Mouse (Mus musculus): ENCODE data around the gene Taf8. TPM values are rescaled to one million over a fixed set of nuclear protein-coding genes. Genes with fewer than 3 reads are reported as not detected.

The Taf8 gene
- 30.0 and 32.4 TPM in 2 replicates for polyA plus RNA-seq (2015; fragmentation: Nextera tagmentation; extraction: Ambion mirVana)

GRCm38 (mm10) chr17:47501946-47502706 lies at the start of gene Taf8:
Gene Taf8 (minus strand): TSS chr17:47502292.
- peak; percentile 94 for ATAC-seq (ENCODE audit: insufficient number of reproducible peaks, low FRiP score, low TSS enrichment, low read depth)
- H3K36me3 ChIP-seq: peaks cover 29% of the 10 kb centered on the region
- H3K9me3 ChIP-seq (replicated peaks): no peaks in the 10 kb centered on the region
- H3K27me3 ChIP-seq: no peaks in the 10 kb centered on the region
- H3K4me1 ChIP-seq: peaks cover 29% of the 10 kb centered on the region
- 2% methylated on average over 40 of the region's 40 CpGs for WGBS
- H3K4me3 ChIP-seq (replicated peaks): peak within 1 kb of the TSS; percentile 91
- H3K27ac ChIP-seq (replicated peaks): peak within 1 kb of the TSS; percentile 90
- H3K4me2 ChIP-seq (replicated peaks): peak within 1 kb of the TSS; percentile 88
- H3K9ac ChIP-seq: peak within 1 kb of the TSS; percentile 72

GRCm38 (mm10) chr17:47551049-47551448 lies 49.0 kb upstream of the Taf8 start:
- H3K27ac ChIP-seq (replicated peaks): no peak overlapping the region
- no peak for ATAC-seq (ENCODE audit: insufficient number of reproducible peaks, low FRiP score, low TSS enrichment, low read depth)
- no peak overlapping the region for H3K4me2 ChIP-seq (replicated peaks)
- no peaks in the 10 kb centered on the region for H3K9me3 ChIP-seq (replicated peaks)
- 54% methylated on average over 7 of the region's 7 CpGs for WGBS
- no peaks in the 10 kb centered on the region for H3K36me3 ChIP-seq
- 0 out of 2 replicates have a peak, but pooled peaks cover 6% of the 10 kb centered on the region for H3K4me1 ChIP-seq
- no peak overlapping the region for H3K4me3 ChIP-seq (replicated peaks)
- no peak overlapping the region for H3K9ac ChIP-seq
- H3K27me3 ChIP-seq: no peaks in the 10 kb centered on the region

GRCm38 (mm10) chr17:47545861-47546331 lies 43.8 kb upstream of the Taf8 start:
- H3K9ac ChIP-seq: no peak overlapping the region

GRCm38 (mm10) chr17:47545154-47545553 lies 43.1 kb upstream of the Taf8 start:
- no peaks in the 10 kb centered on the region for H3K27me3 ChIP-seq
- no peak overlapping the region for H3K27ac ChIP-seq (replicated peaks)
- H3K4me1 ChIP-seq: peaks cover 24% of the 10 kb centered on the region
- no peak overlapping the region for H3K4me2 ChIP-seq (replicated peaks)
- no peaks in the 10 kb centered on the region for H3K36me3 ChIP-seq
- WGBS: 82% methylated on average over 12 of the region's 12 CpGs
- H3K9ac ChIP-seq: no peak overlapping the region
- H3K9me3 ChIP-seq (replicated peaks): no peaks in the 10 kb centered on the region
- no peak overlapping the region for H3K4me3 ChIP-seq (replicated peaks)
- ATAC-seq (ENCODE audit: insufficient number of reproducible peaks, low FRiP score, low TSS enrichment, low read depth): no peak

More at GRCm38 (mm10) chr17:47545861-47546331, 43.8 kb upstream of the Taf8 start:
- H3K27ac ChIP-seq (replicated peaks): no peak overlapping the region
- no peaks in the 10 kb centered on the region for H3K36me3 ChIP-seq
- H3K4me3 ChIP-seq (replicated peaks): no peak overlapping the region
- peaks cover 24% of the 10 kb centered on the region for H3K4me1 ChIP-seq
- 71% methylated on average over 17 of the region's 17 CpGs for WGBS
- no peaks in the 10 kb centered on the region for H3K27me3 ChIP-seq
- H3K9me3 ChIP-seq (replicated peaks): no peaks in the 10 kb centered on the region
- H3K4me2 ChIP-seq (replicated peaks): no peak overlapping the region
- no peak for ATAC-seq (ENCODE audit: insufficient number of reproducible peaks, low FRiP score, low TSS enrichment, low read depth)

GRCm38 (mm10) chr17:47543051-47543650 lies 41.1 kb upstream of the Taf8 start:
- H3K4me2 ChIP-seq (replicated peaks): no peak overlapping the region
- H3K4me3 ChIP-seq (replicated peaks): no peak overlapping the region
- H3K27ac ChIP-seq (replicated peaks): peak overlapping the region; percentile 24; the same call in 1 of the 2 replicates
- WGBS: 59% methylated on average over 7 of the region's 7 CpGs
- H3K27me3 ChIP-seq: no peaks in the 10 kb centered on the region
- ATAC-seq (ENCODE audit: insufficient number of reproducible peaks, low FRiP score, low TSS enrichment, low read depth): no peak
- peaks cover 24% of the 10 kb centered on the region for H3K4me1 ChIP-seq
- no peaks in the 10 kb centered on the region for H3K9me3 ChIP-seq (replicated peaks)
- H3K9ac ChIP-seq: no peak overlapping the region
- no peaks in the 10 kb centered on the region for H3K36me3 ChIP-seq

- ATAC-seq (ENCODE audit: insufficient number of reproducible peaks, low FRiP score, low TSS enrichment, low read depth): peak; percentile 66
- H3K9me3 ChIP-seq (replicated peaks): no peaks in the 10 kb centered on the region
- H3K4me1 ChIP-seq: peaks cover 24% of the 10 kb centered on the region
- no peaks in the 10 kb centered on the region for H3K27me3 ChIP-seq
- WGBS: 49% methylated on average over 5 of the region's 5 CpGs
- H3K36me3 ChIP-seq: no peaks in the 10 kb centered on the region
- H3K9ac ChIP-seq: no peak overlapping the region
- H3K4me3 ChIP-seq (replicated peaks): no peak overlapping the region
- 0 out of 2 replicates have a peak overlapping the region, but pooled peaks have one; percentile 12 for H3K27ac ChIP-seq (replicated peaks)
- no peak overlapping the region for H3K4me2 ChIP-seq (replicated peaks)
Measured at GRCm38 (mm10) chr17:47542061-47542460, 40.0 kb upstream of the Taf8 start.

- H3K4me3 ChIP-seq (replicated peaks): no peak overlapping the region
- H3K27ac ChIP-seq (replicated peaks): no peak overlapping the region
- WGBS: 80% methylated on average over 4 of the region's 4 CpGs
- no peaks in the 10 kb centered on the region for H3K36me3 ChIP-seq
- H3K4me2 ChIP-seq (replicated peaks): no peak overlapping the region
- no peaks in the 10 kb centered on the region for H3K27me3 ChIP-seq
- H3K9ac ChIP-seq: no peak overlapping the region
- H3K4me1 ChIP-seq: peaks cover 28% of the 10 kb centered on the region
- H3K9me3 ChIP-seq (replicated peaks): no peaks in the 10 kb centered on the region
- no peak for ATAC-seq (ENCODE audit: insufficient number of reproducible peaks, low FRiP score, low TSS enrichment, low read depth)
Measured at GRCm38 (mm10) chr17:47539128-47539527, 37.0 kb upstream of the Taf8 start.

- WGBS: 81% methylated on average over 3 of the region's 3 CpGs
- H3K4me1 ChIP-seq: peaks cover 22% of the 10 kb centered on the region
- no peaks in the 10 kb centered on the region for H3K9me3 ChIP-seq (replicated peaks)
- no peak for ATAC-seq (ENCODE audit: insufficient number of reproducible peaks, low FRiP score, low TSS enrichment, low read depth)
- H3K9ac ChIP-seq: no peak overlapping the region
- H3K27ac ChIP-seq (replicated peaks): no peak overlapping the region
- no peak overlapping the region for H3K4me2 ChIP-seq (replicated peaks)
- no peaks in the 10 kb centered on the region for H3K36me3 ChIP-seq
- H3K27me3 ChIP-seq: no peaks in the 10 kb centered on the region
- no peak overlapping the region for H3K4me3 ChIP-seq (replicated peaks)
Measured at GRCm38 (mm10) chr17:47538049-47538448, 36.0 kb upstream of the Taf8 start.

GRCm38 (mm10) chr17:47535812-47536236 lies 33.7 kb upstream of the Taf8 start:
- H3K4me2 ChIP-seq (replicated peaks): no peak overlapping the region
- H3K27me3 ChIP-seq: no peaks in the 10 kb centered on the region
- H3K9me3 ChIP-seq (replicated peaks): no peaks in the 10 kb centered on the region
- no peak for ATAC-seq (ENCODE audit: insufficient number of reproducible peaks, low FRiP score, low TSS enrichment, low read depth)
- H3K9ac ChIP-seq: no peak overlapping the region
- 58% methylated on average over 9 of the region's 9 CpGs for WGBS
- no peak overlapping the region for H3K4me3 ChIP-seq (replicated peaks)
- no peaks in the 10 kb centered on the region for H3K36me3 ChIP-seq
- H3K4me1 ChIP-seq: peaks cover 17% of the 10 kb centered on the region
- no peak overlapping the region for H3K27ac ChIP-seq (replicated peaks)

- ATAC-seq (ENCODE audit: insufficient number of reproducible peaks, low FRiP score, low TSS enrichment, low read depth): no peak
- Histone ChIP-seq H3K4me2 (replicated peaks) (no peak overlapping the region), H3K9me3 (replicated peaks) (no peaks in the 10 kb centered on the region), H3K9ac (no peak overlapping the region), H3K4me1 (peaks cover 22% of the 10 kb centered on the region), H3K27ac (replicated peaks) (no peak overlapping the region), H3K36me3 (no peaks in the 10 kb centered on the region), H3K27me3 (no peaks in the 10 kb centered on the region), H3K4me3 (replicated peaks) (no peak overlapping the region)
- WGBS: 94% methylated on average over 13 of the region's 13 CpGs
Measured at GRCm38 (mm10) chr17:47533691-47534090, 31.6 kb upstream of the Taf8 start.

- H3K4me1 ChIP-seq: peaks cover 35% of the 10 kb centered on the region
- ATAC-seq (ENCODE audit: insufficient number of reproducible peaks, low FRiP score, low TSS enrichment, low read depth): no peak
- 94% methylated on average over 5 of the region's 5 CpGs for WGBS
- H3K36me3 ChIP-seq: no peaks in the 10 kb centered on the region
- H3K9me3 ChIP-seq (replicated peaks): no peaks in the 10 kb centered on the region
- no peak overlapping the region for H3K4me3 ChIP-seq (replicated peaks)
- no peaks in the 10 kb centered on the region for H3K27me3 ChIP-seq
- H3K27ac ChIP-seq (replicated peaks): no peak overlapping the region
- H3K9ac ChIP-seq: no peak overlapping the region
- H3K4me2 ChIP-seq (replicated peaks): no peak overlapping the region
Measured at GRCm38 (mm10) chr17:47532364-47532763, 30.3 kb upstream of the Taf8 start.
